In the genomic region with DNA sequence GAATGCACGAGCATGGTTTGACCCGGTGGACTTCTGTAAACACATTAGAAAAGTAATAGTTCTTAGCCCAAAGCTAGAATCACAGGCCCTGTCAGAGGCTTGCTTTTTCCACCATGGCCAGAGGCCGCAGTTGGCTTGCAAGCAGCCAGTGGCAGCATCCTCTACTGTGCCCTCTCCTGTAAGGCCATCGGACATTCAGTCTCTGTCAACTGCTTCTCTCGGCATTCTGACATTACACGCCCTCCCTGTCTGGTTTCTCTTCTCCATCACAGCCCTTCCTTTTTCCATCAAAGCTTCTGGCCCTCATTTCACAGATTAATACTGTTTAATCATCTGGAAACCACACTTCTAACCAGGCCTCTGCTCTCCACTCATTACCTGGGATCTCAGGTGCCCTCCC, we compare ENCODE assay signal across 14 mouse cellular contexts.
"Had no signal": no experiment of that assay in that cellular context is flagged by ENCODE, and none has a peak within 500 bp of the region (broad histone marks: within the 10 kb centered on the region; RNA-seq: fewer than 3 reads in every experiment).

No protein-coding gene starts in this region.

- H3K4me3 ChIP-seq: layer of hippocampus, adult 2 months; liver, embryonic 15.5 days; midbrain, embryonic 10.5 days; myocyte; neural tube, embryonic 15.5 days had no signal

- H3K27ac ChIP-seq: layer of hippocampus, adult 2 months; liver, embryonic 15.5 days; midbrain, embryonic 10.5 days; neural tube, embryonic 15.5 days had no signal

- H3K4me2 ChIP-seq: liver, embryonic 11.5 days; liver, embryonic 15.5 days; neural tube, embryonic 15.5 days had no signal

- H3K36me3 ChIP-seq: liver, embryonic 15.5 days; neural tube, embryonic 15.5 days had no signal

- DNase-seq: kidney, adult 18-20 months; kidney, postnatal 10 days; kidney, postnatal 4 days; midbrain, embryonic 14.5 days; right cerebral cortex, adult 18-20 months; right cerebral cortex, postnatal 25 days; thymus, adult 18-20 months; thymus, postnatal 25 days had no signal

- H3K9me3 ChIP-seq: liver, embryonic 15.5 days; midbrain, embryonic 10.5 days; neural tube, embryonic 15.5 days had no signal

- H3K4me1 ChIP-seq: liver, embryonic 15.5 days had no signal

- H3K27me3 ChIP-seq: liver, embryonic 15.5 days; neural tube, embryonic 15.5 days had no signal

- H3K9ac ChIP-seq: liver, embryonic 15.5 days; neural tube, embryonic 15.5 days had no signal
